In the genomic region with DNA sequence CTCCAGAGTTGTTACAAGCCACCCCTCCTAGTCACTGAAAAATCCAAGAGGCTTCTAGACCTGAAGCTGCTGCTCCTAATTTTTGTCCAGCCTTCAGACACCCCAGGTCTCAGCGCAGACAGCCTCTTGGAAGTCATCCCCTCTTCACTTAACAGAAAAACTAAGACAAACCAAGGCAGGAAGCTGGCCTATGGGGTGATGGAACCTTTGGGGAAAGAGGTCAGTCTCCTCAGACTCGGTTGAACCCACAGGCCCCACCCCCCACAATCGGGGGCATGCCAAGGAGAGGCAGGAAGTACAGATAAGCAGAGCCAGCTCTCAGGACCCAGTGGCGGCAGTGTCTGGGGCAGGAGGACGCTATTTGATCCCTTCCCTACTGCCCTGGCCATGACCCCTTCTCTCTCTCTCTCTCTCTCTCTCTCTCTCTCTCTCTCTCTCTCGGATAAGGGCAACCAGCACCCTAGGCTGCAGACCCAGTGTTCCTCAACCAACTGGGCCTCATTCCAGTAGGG, we compare ENCODE assay signal across 9 mouse cellular contexts. TPM values are rescaled to one million over a fixed set of nuclear protein-coding genes. Genes with fewer than 3 reads are reported as not detected.
DNase-seq lines count a peak whose midpoint lies in the region; ATAC-seq lines count a peak whose summit lies in the region.
"Had no signal": no experiment of that assay in that cellular context is flagged by ENCODE, and none has a peak within 500 bp of the region (broad histone marks: within the 10 kb centered on the region; RNA-seq: fewer than 3 reads in every experiment).

No protein-coding gene starts in this region.

- H3K4me3 ChIP-seq in lung, embryonic 16.5 days (ENCODE audit: low read length) = no peak overlapping the region
- H3K4me3 ChIP-seq in hindbrain, embryonic 14.5 days (replicated peaks; ENCODE audit: low read length) = no peak overlapping the region
- H3K4me3 ChIP-seq in midbrain, embryonic 12.5 days = no peak overlapping the region

- H3K9me3 ChIP-seq in lung, embryonic 16.5 days (ENCODE audit: control insufficient read depth, low read length) = no peaks in the 10 kb centered on the region
- H3K9me3 ChIP-seq in hindbrain, embryonic 14.5 days (ENCODE audit: control insufficient read depth, low read length) = no peaks in the 10 kb centered on the region
- H3K9me3 ChIP-seq in midbrain, embryonic 12.5 days = no peaks in the 10 kb centered on the region

- H3K4me2 ChIP-seq in lung, embryonic 16.5 days (ENCODE audit: low read depth, low read length) = no peak overlapping the region
- H3K4me2 ChIP-seq in hindbrain, embryonic 14.5 days (replicated peaks) = no peak overlapping the region; the same call in 1 of the 2 replicates
- H3K4me2 ChIP-seq in midbrain, embryonic 12.5 days (replicated peaks) = no peak overlapping the region; the same call in 1 of the 2 replicates

- no peak for DNase-seq in lung, postnatal 25 days (ENCODE audit: low spot score)
- DNase-seq in embryo, embryonic 10 days (ENCODE audit: low spot score) = peak; percentile 77
- DNase-seq in hindbrain, embryonic 14.5 days (ENCODE audit: low spot score) = no peak
- peak; percentile 79 for DNase-seq in thymus, postnatal 14 days
- DNase-seq in left cerebral cortex, adult 8-10 months (ENCODE audit: low spot score in 2 of 2) = no peak
- no peak for DNase-seq in testis, postnatal 14 days (ENCODE audit: low spot score)

- no peaks in the 10 kb centered on the region for H3K36me3 ChIP-seq in lung, embryonic 16.5 days (ENCODE audit: control insufficient read depth, insufficient read depth, low read length)
- H3K36me3 ChIP-seq in hindbrain, embryonic 14.5 days (replicated peaks; ENCODE audit: control insufficient read depth, insufficient read depth) = no peaks in the 10 kb centered on the region
- H3K36me3 ChIP-seq in midbrain, embryonic 12.5 days = no peaks in the 10 kb centered on the region

- H3K9ac ChIP-seq in lung, embryonic 16.5 days (ENCODE audit: low read length) = 0 out of 2 replicates have a peak overlapping the region, but pooled peaks have one; percentile 23
- H3K9ac ChIP-seq in hindbrain, embryonic 14.5 days = peak overlapping the region; percentile 73; the same call in 1 of the 2 replicates
- no peak overlapping the region for H3K9ac ChIP-seq in midbrain, embryonic 12.5 days (replicated peaks)

- H3K27me3 ChIP-seq in lung, embryonic 16.5 days (ENCODE audit: control insufficient read depth, insufficient read depth, low read depth, low read length) = peaks cover 5% of the 10 kb centered on the region; the same call in 1 of the 2 replicates
- H3K27me3 ChIP-seq in hindbrain, embryonic 14.5 days (ENCODE audit: control insufficient read depth, insufficient read depth, low read length) = no peaks in the 10 kb centered on the region; the same call in 1 of the 2 replicates
- H3K27me3 ChIP-seq in midbrain, embryonic 12.5 days = peaks cover 84% of the 10 kb centered on the region

- ATAC-seq in lung, embryonic 16.5 days (ENCODE audit: low read depth) = peak; percentile 15
- no peak for ATAC-seq in hindbrain, embryonic 14.5 days (ENCODE audit: low FRiP score)
- ATAC-seq in midbrain, embryonic 12.5 days (ENCODE audit: low FRiP score, low read depth) = no peak

- peaks cover 24% of the 10 kb centered on the region for H3K4me1 ChIP-seq in lung, embryonic 16.5 days (replicated peaks; ENCODE audit: control insufficient read depth, insufficient read depth, low read length)
- peaks cover 64% of the 10 kb centered on the region for H3K4me1 ChIP-seq in hindbrain, embryonic 14.5 days (replicated peaks; ENCODE audit: control insufficient read depth, insufficient read depth, low read length)
- H3K4me1 ChIP-seq in midbrain, embryonic 12.5 days = peaks cover 69% of the 10 kb centered on the region

- H3K27ac ChIP-seq in lung, embryonic 16.5 days (ENCODE audit: low read length) = peak overlapping the region; percentile 15; the same call in 1 of the 2 replicates
- peak overlapping the region; percentile 96 for H3K27ac ChIP-seq in hindbrain, embryonic 14.5 days
- H3K27ac ChIP-seq in midbrain, embryonic 12.5 days (replicated peaks) = peak overlapping the region; percentile 92

- 4% methylated on average over 6 of the region's 6 CpGs for WGBS in lung, embryonic 16.5 days
- 10% methylated on average over 6 of the region's 6 CpGs for WGBS in hindbrain, embryonic 14.5 days
- 15% methylated on average over 6 of the region's 6 CpGs for WGBS in midbrain, embryonic 12.5 days

RNA-seq across cellular contexts. Expression of gene 4930404H24Rik, which starts 1.2 kb away (rescaled TPM):
- not detected in 2 replicates for polyA plus RNA-seq in lung, embryonic 16.5 days (2015; fragmentation: Nextera tagmentation; extraction: Ambion mirVana)
- polyA plus RNA-seq in hindbrain, embryonic 14.5 days (2014; fragmentation: Nextera tagmentation; extraction: Ambion mirVana) = not detected in 2 replicates
- not detected in 2 replicates for polyA plus RNA-seq in midbrain, embryonic 12.5 days (2016; fragmentation: Nextera tagmentation; extraction: Ambion mirVana)
- not detected for total RNA-seq in left cerebral cortex, adult 8-10 months (2022)
- polyA plus RNA-seq: brain, embryonic 14.5 days had no signal

RNA-seq across cellular contexts. Expression of gene Nol4l, which starts 35.9 kb away (rescaled TPM):
- 8.9 and 9.9 TPM in 2 replicates for polyA plus RNA-seq in lung, embryonic 16.5 days (2015; fragmentation: Nextera tagmentation; extraction: Ambion mirVana)
- polyA plus RNA-seq in hindbrain, embryonic 14.5 days (2014; fragmentation: Nextera tagmentation; extraction: Ambion mirVana) = 44.8 and 49.8 TPM in 2 replicates
- 31.8 and 32.7 TPM in 2 replicates for polyA plus RNA-seq in midbrain, embryonic 12.5 days (2016; fragmentation: Nextera tagmentation; extraction: Ambion mirVana)
- 10 to 100 TPM; 41.1 to 48.9 (median 45.1) TPM for total RNA-seq in left cerebral cortex, adult 8-10 months (2022)

Comparison
In these comparisons a context has a peak if more than half of its experiments do, and no peak if none do; other contexts are left out.
1. H3K27ac ChIP-seq: peak in every context shown above with its lines; median percentile 96 in hindbrain, embryonic 14.5 days; 92 in midbrain, embryonic 12.5 days; 15 in lung, embryonic 16.5 days.
2. DNase-seq: peak in embryo, embryonic 10 days (single experiment) and thymus, postnatal 14 days (single experiment); none in lung, postnatal 25 days (single experiment), hindbrain, embryonic 14.5 days (single experiment), left cerebral cortex, adult 8-10 months (0 of 2) and testis, postnatal 14 days (single experiment).